Mouse (Mus musculus) macrophage (primary cell): ENCODE measurements at regions not wholly inside any gene's neighbourhood (a gene's known extent, or its start where the extent isn't known, plus 50 kb on each side); places are given as distances from the start of the nearest gene placed in this dataset.

Experiments
- H3K27ac ChIP-seq: fragments of 350-480 bp; formaldehyde crosslinking; 2 replicates; pipeline ENCODE4 v1.9.0; 2021
- H3K36me3 ChIP-seq: fragments of 350-480 bp; formaldehyde crosslinking; 2 replicates; pipeline ENCODE4 v1.9.0; 2021; ENCODE audit errors: inconsistent target
- H3K4me3 ChIP-seq: fragments of 350-480 bp; formaldehyde crosslinking; 2 replicates; pipeline ENCODE4 v1.9.0; 2021; ENCODE audit errors: inconsistent target
- H3K79me2 ChIP-seq: fragments of 350-480 bp; formaldehyde crosslinking; 2 replicates; pipeline ENCODE4 v1.9.0; 2021; ENCODE audit errors: inconsistent target
- WGBS: methylation state at CpG from one replicate; pipeline ENCODE4 v1.1.7; 2026; ENCODE audit warnings: inconsistent platforms; ENCODE audit not compliant: missing documents; 5-methylcytosine and 5-hydroxymethylcytosine counted together

GRCm38 (mm10) chr13:112121110-112121509 lies 167.1 kb upstream of the Ankrd55 start:
- H3K36me3 ChIP-seq, result no peaks in the 10 kb centered on the region
- WGBS, result 98% methylated on average over 9 of the region's 9 CpGs
- H3K27ac ChIP-seq, result no peak overlapping the region
- H3K79me2 ChIP-seq, result no peaks in the 10 kb centered on the region
- no peak overlapping the region for H3K4me3 ChIP-seq

GRCm38 (mm10) chr13:112122842-112123373 lies 165.3 kb upstream of the Ankrd55 start:
- 87% methylated on average over 9 of the region's 9 CpGs for WGBS
- H3K36me3 ChIP-seq, result no peaks in the 10 kb centered on the region
- H3K79me2 ChIP-seq, result no peaks in the 10 kb centered on the region
- no peak overlapping the region for H3K27ac ChIP-seq
- no peak overlapping the region for H3K4me3 ChIP-seq

GRCm38 (mm10) chr13:112125769-112126469 lies 162.3 kb upstream of the Ankrd55 start:
- Histone ChIP-seq H3K27ac (no peak overlapping the region), H3K4me3 (no peak overlapping the region), H3K79me2 (no peaks in the 10 kb centered on the region), H3K36me3 (no peaks in the 10 kb centered on the region)
- 93% methylated on average over 14 of the region's 14 CpGs for WGBS

- no peaks in the 10 kb centered on the region for H3K36me3 ChIP-seq
- no peak overlapping the region for H3K27ac ChIP-seq
- no peak overlapping the region for H3K4me3 ChIP-seq
- H3K79me2 ChIP-seq, result no peaks in the 10 kb centered on the region
- WGBS, result 9% methylated on average over 4 of the region's 4 CpGs
Measured at GRCm38 (mm10) chr13:112130220-112130619, 158.0 kb upstream of the Ankrd55 start.

GRCm38 (mm10) chr13:112130774-112131173 lies 157.5 kb upstream of the Ankrd55 start:
- H3K79me2 ChIP-seq, result no peaks in the 10 kb centered on the region
- 64% methylated on average over 2 of the region's 2 CpGs for WGBS
- no peak overlapping the region for H3K27ac ChIP-seq
- H3K36me3 ChIP-seq, result no peaks in the 10 kb centered on the region
- H3K4me3 ChIP-seq, result no peak overlapping the region

- Histone ChIP-seq H3K27ac (no peak overlapping the region), H3K36me3 (no peaks in the 10 kb centered on the region), H3K4me3 (no peak overlapping the region), H3K79me2 (no peaks in the 10 kb centered on the region)
- 64% methylated on average over 12 of the region's 12 CpGs for WGBS
Measured at GRCm38 (mm10) chr13:112131191-112131590, 157.1 kb upstream of the Ankrd55 start.

- Histone ChIP-seq H3K36me3 (no peaks in the 10 kb centered on the region), H3K4me3 (no peak overlapping the region), H3K27ac (no peak overlapping the region), H3K79me2 (no peaks in the 10 kb centered on the region)
- WGBS, result 43% methylated on average over 2 of the region's 2 CpGs
Measured at GRCm38 (mm10) chr13:112133736-112134135, 154.5 kb upstream of the Ankrd55 start.

GRCm38 (mm10) chr13:112134701-112135100 lies 153.6 kb upstream of the Ankrd55 start:
- no peaks in the 10 kb centered on the region for H3K79me2 ChIP-seq
- H3K4me3 ChIP-seq, result no peak overlapping the region
- 94% methylated on average over 4 of the region's 4 CpGs for WGBS
- no peak overlapping the region for H3K27ac ChIP-seq
- no peaks in the 10 kb centered on the region for H3K36me3 ChIP-seq

GRCm38 (mm10) chr13:112135777-112136176 lies 152.5 kb upstream of the Ankrd55 start:
- H3K27ac ChIP-seq, result no peak overlapping the region
- H3K4me3 ChIP-seq, result no peak overlapping the region
- H3K36me3 ChIP-seq, result no peaks in the 10 kb centered on the region
- WGBS, result 90% methylated on average over 5 of the region's 5 CpGs
- H3K79me2 ChIP-seq, result no peaks in the 10 kb centered on the region

- no peaks in the 10 kb centered on the region for H3K36me3 ChIP-seq
- no peak overlapping the region for H3K4me3 ChIP-seq
- 20% methylated on average over 1 of the region's 1 CpGs for WGBS
- no peaks in the 10 kb centered on the region for H3K79me2 ChIP-seq
- no peak overlapping the region for H3K27ac ChIP-seq
Measured at GRCm38 (mm10) chr13:112136850-112137249, 151.4 kb upstream of the Ankrd55 start.

- 92% methylated on average over 5 of the region's 5 CpGs for WGBS
Measured at GRCm38 (mm10) chr13:112140871-112141270, 147.4 kb upstream of the Ankrd55 start.

GRCm38 (mm10) chr13:112144393-112145348 lies 143.6 kb upstream of the Ankrd55 start:
- Histone ChIP-seq H3K79me2 (no peaks in the 10 kb centered on the region), H3K27ac (no peak overlapping the region), H3K4me3 (no peak overlapping the region), H3K36me3 (no peaks in the 10 kb centered on the region)
- over 99% methylated on average over 7 of the region's 7 CpGs for WGBS

More at GRCm38 (mm10) chr13:112140871-112141270, 147.4 kb upstream of the Ankrd55 start:
- Histone ChIP-seq H3K36me3 (no peaks in the 10 kb centered on the region), H3K4me3 (no peak overlapping the region), H3K79me2 (no peaks in the 10 kb centered on the region), H3K27ac (no peak overlapping the region)

GRCm38 (mm10) chr13:112152614-112153550 lies 135.4 kb upstream of the Ankrd55 start:
- Histone ChIP-seq H3K79me2 (no peaks in the 10 kb centered on the region), H3K4me3 (no peak overlapping the region), H3K27ac (no peak overlapping the region), H3K36me3 (no peaks in the 10 kb centered on the region)
- 63% methylated on average over 27 of the region's 27 CpGs for WGBS

- H3K27ac ChIP-seq, result no peak overlapping the region
- H3K36me3 ChIP-seq, result no peaks in the 10 kb centered on the region
- no peaks in the 10 kb centered on the region for H3K79me2 ChIP-seq
- no peak overlapping the region for H3K4me3 ChIP-seq
- 49% methylated on average over 4 of the region's 4 CpGs for WGBS
Measured at GRCm38 (mm10) chr13:112153681-112154127, 134.5 kb upstream of the Ankrd55 start.
